Mouse (Mus musculus) midbrain, embryonic 13.5 days (tissue): ENCODE results near the gene Lats2. TPM values are rescaled to one million over a fixed set of nuclear protein-coding genes. Genes with fewer than 3 reads are reported as not detected.
"Not testable (repeated sequence)": the region's sequence is repeated elsewhere in the genome, so short reads cannot be mapped to it uniquely, and the experiment has no call there.

Experiments used
- ATAC-seq: fragments of 200-750 bp; cut with Nextera tagmentation; 2 replicates; pipeline ENCODE4 v1.8.0; 2017; ENCODE audit warnings: mild to moderate bottlenecking, moderate TSS enrichment, moderate library complexity
- H3K27ac ChIP-seq: fragments of 300-500 bp; sonication (generic); 2 replicates; pipeline ENCODE4 v1.5.1; 2015; ENCODE audit warnings: inconsistent platforms, mild to moderate bottlenecking, moderate library complexity
- H3K27me3 ChIP-seq: fragments of 300-500 bp; sonication (generic); 2 replicates; pipeline ENCODE4 v1.6.1; 2015; ENCODE audit warnings: mild to moderate bottlenecking, inconsistent platforms
- H3K36me3 ChIP-seq: fragments of 300-500 bp; sonication (generic); 2 replicates; pipeline ENCODE4 v1.6.1; 2015; ENCODE audit warnings: mild to moderate bottlenecking, inconsistent platforms
- H3K4me1 ChIP-seq: fragments of 300-500 bp; sonication (generic); replicated peaks from 2 replicates; pipeline ENCODE4 v1.6.1; 2015; ENCODE audit warnings: inconsistent platforms
- H3K4me2 ChIP-seq: fragments of 300-500 bp; sonication (generic); replicated peaks from 2 replicates; pipeline ENCODE4 v1.6.1; 2015; ENCODE audit warnings: moderate library complexity, mild to moderate bottlenecking, inconsistent platforms
- H3K4me3 ChIP-seq: fragments of 300-500 bp; sonication (generic); replicated peaks from 2 replicates; pipeline ENCODE4 v1.5.1; 2015; ENCODE audit warnings: mild to moderate bottlenecking, inconsistent platforms
- H3K9ac ChIP-seq: fragments of 300-500 bp; sonication (generic); replicated peaks from 2 replicates; pipeline ENCODE4 v1.6.1; 2015; ENCODE audit warnings: mild to moderate bottlenecking, inconsistent platforms
- H3K9me3 ChIP-seq: fragments of 300-500 bp; sonication (generic); 2 replicates; pipeline ENCODE4 v1.6.1; 2016; ENCODE audit warnings: mild to moderate bottlenecking, inconsistent platforms
- WGBS: fragments of 180-500 bp; shearing (Covaris S2); methylation state at CpG from one replicate; pipeline ENCODE4 v1.1.7; 2015; 5-methylcytosine and 5-hydroxymethylcytosine counted together
- polyA plus RNA-seq: library from polyadenylated mRNA; unstranded; fragments of >200 nt; fragmentation: Nextera tagmentation; extraction: Ambion mirVana; gene quantifications from 2 replicates; pipeline ENCODE4 v1.2.1, GENCODE M21; 2015

The Lats2 gene
- polyA plus RNA-seq, 1 experiment from 2014 or later: 9.6 TPM

DNA sequence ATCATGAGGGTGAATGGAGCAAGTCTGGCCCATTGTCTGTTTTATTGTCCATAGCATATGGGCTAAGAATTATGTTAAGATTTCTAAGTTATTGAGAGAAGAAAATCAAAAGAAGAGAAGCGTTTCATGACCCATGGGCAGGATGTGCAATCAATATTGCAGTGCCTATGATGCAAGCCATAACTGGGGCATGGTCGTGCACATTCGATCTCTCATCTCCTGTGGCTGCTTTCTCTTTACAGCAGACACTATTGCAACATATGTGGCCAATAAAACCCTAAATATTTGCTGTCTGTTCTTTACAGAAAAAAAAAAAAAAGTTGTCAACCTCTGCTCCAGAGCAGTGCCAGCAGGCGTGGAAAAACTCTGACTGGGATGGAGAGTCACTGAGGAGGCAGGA, 2.1 kb downstream of the Lats2 start:
- Histone ChIP-seq H3K27ac (no peak overlapping the region), H3K9me3 (no peaks in the 10 kb centered on the region), H3K4me1 (peaks cover 12% of the 10 kb centered on the region), H3K4me3 (no peak overlapping the region), H3K27me3 (no peaks in the 10 kb centered on the region), H3K36me3 (no peaks in the 10 kb centered on the region), H3K9ac (no peak overlapping the region), H3K4me2 (no peak overlapping the region)
- ATAC-seq: no peak
- 89% methylated on average over 4 of the region's 4 CpGs for WGBS

DNA sequence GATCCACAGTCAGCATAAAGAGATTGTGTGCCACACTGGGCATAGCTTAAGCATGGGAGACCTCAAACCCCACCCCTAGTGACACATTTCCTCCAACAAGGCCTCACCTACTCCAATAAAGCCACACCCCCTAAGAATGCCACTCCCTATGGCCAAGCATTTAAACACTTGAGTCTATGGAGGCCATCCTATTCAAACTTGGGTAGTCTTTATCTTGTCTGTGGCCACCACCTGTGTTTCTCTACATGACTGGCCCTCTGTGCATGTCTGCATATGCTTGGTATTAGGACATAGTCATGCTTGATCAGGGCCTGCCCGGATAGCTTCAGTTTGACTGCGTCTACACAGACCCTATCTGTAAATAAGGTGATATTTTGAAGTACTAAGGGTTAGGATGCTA, 2.5 kb downstream of the Lats2 start:
- no peak overlapping the region for H3K9ac ChIP-seq
- WGBS: 94% methylated on average over 2 of the region's 2 CpGs

DNA sequence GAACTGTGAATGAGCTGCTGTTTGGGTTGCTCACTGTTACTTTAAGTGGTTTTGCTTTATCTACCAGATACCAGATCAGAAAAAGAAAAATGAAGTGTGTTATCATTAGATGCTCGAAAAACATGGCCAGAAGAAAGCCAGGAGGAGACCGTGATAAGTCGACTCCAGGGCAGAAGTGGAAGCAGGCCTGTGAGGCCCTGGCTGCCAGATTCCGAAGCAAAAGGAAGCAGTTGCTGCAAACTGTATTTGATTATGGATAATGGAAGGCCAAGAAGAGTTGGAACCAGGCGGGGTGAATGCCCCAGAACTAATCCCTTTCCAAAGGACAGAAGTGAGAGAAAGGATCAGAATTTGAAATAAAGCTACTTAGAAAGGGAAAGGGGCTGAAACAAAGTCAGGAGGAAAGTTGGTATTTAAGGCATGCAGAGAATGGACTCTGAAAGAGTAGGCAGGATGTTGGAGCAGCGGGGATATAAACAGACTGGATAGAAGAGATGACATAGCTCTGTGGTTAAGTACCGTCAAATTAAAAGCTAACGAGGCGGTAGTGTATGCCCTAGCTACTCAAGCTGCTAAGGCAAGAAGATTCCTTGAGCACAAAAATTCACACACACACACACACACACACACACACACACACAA, 4.7 kb downstream of the Lats2 start:
- Histone ChIP-seq H3K4me3 (no peak overlapping the region), H3K27me3 (0 out of 2 replicates have a peak, but pooled peaks cover 3% of the 10 kb centered on the region), H3K9ac (no peak overlapping the region), H3K27ac (no peak overlapping the region; the same call in 1 of the 2 replicates), H3K9me3 (no peaks in the 10 kb centered on the region), H3K4me2 (no peak overlapping the region), H3K36me3 (no peaks in the 10 kb centered on the region), H3K4me1 (peaks cover 12% of the 10 kb centered on the region)
- 7% methylated on average over 9 of the region's 9 CpGs for WGBS
- 0 out of 2 replicates have a peak, but pooled peaks have one; percentile 30 for ATAC-seq

More for the DNA sequence above, 2.5 kb downstream of the Lats2 start:
- no peak overlapping the region for H3K4me3 ChIP-seq
- H3K4me2 ChIP-seq: no peak overlapping the region
- H3K36me3 ChIP-seq: no peaks in the 10 kb centered on the region
- H3K27ac ChIP-seq: no peak overlapping the region
- ATAC-seq: no peak
- H3K27me3 ChIP-seq: no peaks in the 10 kb centered on the region
- H3K9me3 ChIP-seq: no peaks in the 10 kb centered on the region
- peaks cover 12% of the 10 kb centered on the region for H3K4me1 ChIP-seq

DNA sequence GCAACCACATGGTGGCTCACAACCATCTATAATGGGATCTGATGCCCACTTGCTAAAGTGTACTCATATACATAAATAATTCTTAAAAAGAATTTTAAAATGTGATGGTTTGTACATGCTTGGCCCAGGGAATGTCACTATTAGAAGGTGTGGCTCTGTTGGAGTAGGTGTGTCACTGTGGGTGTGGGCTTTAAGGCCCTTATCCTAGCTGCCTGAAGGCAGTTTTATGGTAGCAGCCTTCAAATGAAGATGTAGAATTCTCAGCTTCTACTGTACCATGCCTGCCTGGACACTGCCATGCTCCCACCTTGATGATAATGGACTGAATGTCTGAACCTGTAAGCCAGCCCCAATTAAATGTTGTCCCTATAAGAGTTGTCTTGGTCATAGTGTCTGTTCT, 7.2 kb downstream of the Lats2 start:
- H3K27me3 ChIP-seq: peaks cover 16% of the 10 kb centered on the region
- not testable (repeated sequence) for H3K36me3 ChIP-seq, H3K4me2 ChIP-seq, H3K4me3 ChIP-seq, H3K27ac ChIP-seq, H3K9me3 ChIP-seq, H3K9ac ChIP-seq, ATAC-seq
- H3K4me1 ChIP-seq: peaks cover 17% of the 10 kb centered on the region

DNA sequence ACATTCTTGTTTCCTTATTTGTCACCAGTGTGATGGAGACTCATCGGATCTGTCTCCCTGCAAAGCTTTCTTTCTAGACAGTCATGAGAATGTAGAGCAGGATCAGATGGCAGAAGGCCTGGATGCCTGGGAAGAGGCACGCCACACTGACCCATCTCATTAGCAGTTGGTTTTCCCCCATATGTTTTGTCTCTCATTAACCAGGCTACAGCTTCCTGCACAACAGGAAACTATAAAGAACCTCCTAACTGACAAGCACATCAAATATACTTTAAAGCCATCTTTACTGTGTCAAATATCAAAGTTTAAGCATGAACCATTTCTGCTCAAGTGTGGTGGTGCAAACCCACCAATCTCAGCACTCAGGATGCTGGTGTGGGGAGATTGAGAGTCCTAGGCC, 8.7 kb downstream of the Lats2 start:
- WGBS: 92% methylated on average over 2 of the region's 2 CpGs
- no peak for ATAC-seq

DNA sequence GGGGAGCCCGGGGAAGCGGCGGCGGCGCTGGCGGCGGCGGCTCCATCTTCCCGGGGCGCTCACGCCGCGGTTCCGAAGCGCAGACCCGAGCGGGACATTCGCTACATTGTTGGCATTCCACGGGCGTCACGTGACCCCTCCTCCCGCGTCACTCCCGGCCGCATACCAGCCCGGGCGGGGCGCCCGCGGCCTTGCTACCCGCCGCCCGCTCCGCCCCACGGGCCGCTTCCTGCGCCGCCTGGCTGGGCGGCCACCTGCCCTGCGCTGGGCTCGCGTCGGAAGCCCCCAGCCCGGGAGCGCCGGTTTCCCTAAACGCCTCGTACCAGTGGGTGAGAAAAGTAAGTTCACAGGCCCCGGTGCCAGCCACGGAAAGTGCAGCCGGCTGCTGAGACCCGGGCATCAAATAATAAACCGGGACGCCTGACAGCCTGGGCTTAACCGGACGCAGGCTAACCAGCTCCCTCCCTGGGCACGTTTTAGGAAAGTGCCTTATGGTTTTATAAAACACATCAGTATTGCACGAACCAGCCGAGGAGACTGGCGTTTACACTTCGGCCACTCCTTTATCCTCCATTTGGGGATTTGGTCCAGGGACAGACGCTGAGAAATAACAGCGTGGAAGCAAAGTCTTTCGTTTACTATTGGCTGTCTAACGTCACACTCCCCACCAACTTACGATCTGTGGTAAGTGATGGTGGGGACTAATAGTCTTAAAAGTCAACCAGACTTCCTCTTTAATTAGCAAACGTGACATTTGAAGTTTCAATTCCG, 12.0 kb downstream of the Lats2 start, which contains the start of gene Gm49361:
Gm49361 (minus strand) TSS at position 103 of the 771 bp plus-strand sequence.
- H3K9me3 ChIP-seq: no peaks in the 10 kb centered on the region
- H3K27ac ChIP-seq: peak within 1 kb of the TSS; percentile 75
- H3K27me3 ChIP-seq: peaks cover 16% of the 10 kb centered on the region
- H3K4me3 ChIP-seq: peak within 1 kb of the TSS; percentile 92
- no peaks in the 10 kb centered on the region for H3K36me3 ChIP-seq
- peaks cover 24% of the 10 kb centered on the region for H3K4me1 ChIP-seq
- peak within 1 kb of the TSS; percentile 84 for H3K9ac ChIP-seq
- ATAC-seq: peak; percentile 91
- peak within 1 kb of the TSS; percentile 93 for H3K4me2 ChIP-seq
- under 1% methylated on average over 61 of the region's 68 CpGs for WGBS

More for the DNA sequence above, 8.7 kb downstream of the Lats2 start:
- Histone ChIP-seq H3K27me3 (peaks cover 16% of the 10 kb centered on the region), H3K9me3 (no peaks in the 10 kb centered on the region), H3K4me1 (peaks cover 26% of the 10 kb centered on the region), H3K9ac (no peak overlapping the region), H3K4me2 (no peak overlapping the region), H3K27ac (no peak overlapping the region), H3K36me3 (no peaks in the 10 kb centered on the region), H3K4me3 (no peak overlapping the region)

GRCm38 (mm10) chr14:57745291-57745969, 12.8 kb downstream of the Lats2 start:
- H3K4me3 ChIP-seq: peak overlapping the region; percentile 92
- ATAC-seq: peak; percentile 80
- peaks cover 16% of the 10 kb centered on the region for H3K27me3 ChIP-seq
- peak overlapping the region; percentile 84 for H3K9ac ChIP-seq
- no peaks in the 10 kb centered on the region for H3K9me3 ChIP-seq
- H3K4me2 ChIP-seq: peak overlapping the region; percentile 93
- whole genome bisulfite sequencing: under 1% methylated on average over 99 of the region's 103 CpGs
- peaks cover 24% of the 10 kb centered on the region for H3K4me1 ChIP-seq
- no peaks in the 10 kb centered on the region for H3K36me3 ChIP-seq
- peak overlapping the region; percentile 75 for H3K27ac ChIP-seq

- H3K9ac ChIP-seq: no peak overlapping the region
- peaks cover 24% of the 10 kb centered on the region for H3K4me1 ChIP-seq
- H3K27me3 ChIP-seq: peaks cover 16% of the 10 kb centered on the region
- H3K27ac ChIP-seq: no peak overlapping the region
- WGBS: 0% methylated on average over 8 of the region's 8 CpGs
- peak overlapping the region; percentile 93 for H3K4me2 ChIP-seq
- no peaks in the 10 kb centered on the region for H3K9me3 ChIP-seq
- H3K36me3 ChIP-seq: no peaks in the 10 kb centered on the region
- peak overlapping the region; percentile 92 for H3K4me3 ChIP-seq
- no peak for ATAC-seq
These were observed 13.6 kb downstream of the Lats2 start for GRCm38 (mm10) chr14:57744547-57744946.

- Histone ChIP-seq H3K9ac (no peak overlapping the region), H3K27ac (no peak overlapping the region), H3K36me3 (no peaks in the 10 kb centered on the region), H3K4me2 (no peak overlapping the region), H3K27me3 (no peaks in the 10 kb centered on the region), H3K4me3 (no peak overlapping the region), H3K4me1 (peaks cover 24% of the 10 kb centered on the region), H3K9me3 (no peaks in the 10 kb centered on the region)
- WGBS: 89% methylated on average over 8 of the region's 8 CpGs
- no peak for ATAC-seq
These were observed 17.5 kb downstream of the Lats2 start for GRCm38 (mm10) chr14:57740651-57741050.

- ATAC-seq: no peak
- no peak overlapping the region for H3K27ac ChIP-seq
- no peaks in the 10 kb centered on the region for H3K27me3 ChIP-seq
- no peaks in the 10 kb centered on the region for H3K9me3 ChIP-seq
- H3K9ac ChIP-seq: no peak overlapping the region
- peaks cover 15% of the 10 kb centered on the region for H3K4me1 ChIP-seq
- no peak overlapping the region for H3K4me3 ChIP-seq
- no peaks in the 10 kb centered on the region for H3K36me3 ChIP-seq
- H3K4me2 ChIP-seq: no peak overlapping the region
These were observed 21.1 kb downstream of the Lats2 start for GRCm38 (mm10) chr14:57737089-57737488.

- no peak overlapping the region for H3K27ac ChIP-seq
These were observed 22.0 kb downstream of the Lats2 start for GRCm38 (mm10) chr14:57736141-57736540.

More at GRCm38 (mm10) chr14:57736141-57736540, 22.0 kb downstream of the Lats2 start:
- H3K4me2 ChIP-seq: no peak overlapping the region
- ATAC-seq: no peak
- no peaks in the 10 kb centered on the region for H3K9me3 ChIP-seq
- H3K36me3 ChIP-seq: no peaks in the 10 kb centered on the region
- WGBS: 77% methylated on average over 4 of the region's 4 CpGs
- H3K9ac ChIP-seq: no peak overlapping the region
- H3K4me1 ChIP-seq: peaks cover 20% of the 10 kb centered on the region
- H3K27me3 ChIP-seq: no peaks in the 10 kb centered on the region
- H3K4me3 ChIP-seq: no peak overlapping the region
